Mouse (Mus musculus) stomach, embryonic 16.5 days (tissue): ENCODE data around the gene Dnmt3a. TPM values are rescaled to one million over a fixed set of nuclear protein-coding genes. Genes with fewer than 3 reads are reported as not detected.

Experiments
- ATAC-seq: fragments of 200-750 bp; cut with Nextera tagmentation; 2 replicates; pipeline ENCODE4 v1.8.0; 2017; ENCODE audit warnings: moderate number of reproducible peaks, moderate TSS enrichment; ENCODE audit not compliant: insufficient read depth, low FRiP score
- H3K27ac ChIP-seq: fragments of 300-500 bp; sonication (generic); 2 replicates; pipeline ENCODE4 v1.5.1; 2014; ENCODE audit warnings: low read length
- H3K27me3 ChIP-seq: fragments of 300-500 bp; sonication (generic); 2 replicates; pipeline ENCODE4 v1.6.1; 2014; ENCODE audit warnings: low read length, control low read depth, mixed read lengths; ENCODE audit not compliant: control insufficient read depth, insufficient read depth
- H3K36me3 ChIP-seq: fragments of 300-500 bp; sonication (generic); 2 replicates; pipeline ENCODE4 v1.6.1; 2014; ENCODE audit warnings: low read length; ENCODE audit not compliant: control insufficient read depth, insufficient read depth
- H3K4me1 ChIP-seq: fragments of 300-500 bp; sonication (generic); 2 replicates; pipeline ENCODE4 v1.6.1; 2014; ENCODE audit warnings: low read length, control low read depth, mixed read lengths; ENCODE audit not compliant: control insufficient read depth, insufficient read depth
- H3K4me2 ChIP-seq: fragments of 300-500 bp; sonication (generic); 2 replicates; pipeline ENCODE4 v1.6.1; 2014; ENCODE audit warnings: low read depth, low read length, mixed read lengths
- H3K4me3 ChIP-seq: fragments of 300-500 bp; sonication (generic); replicated peaks from 2 replicates; pipeline ENCODE4 v1.5.1; 2014; ENCODE audit warnings: mild to moderate bottlenecking, low read length
- H3K9ac ChIP-seq: fragments of 300-500 bp; sonication (generic); 2 replicates; pipeline ENCODE4 v1.6.1; 2014; ENCODE audit warnings: low read length
- H3K9me3 ChIP-seq: fragments of 300-500 bp; sonication (generic); replicated peaks from 2 replicates; pipeline ENCODE4 v1.6.1; 2016; ENCODE audit warnings: low read length, control low read depth; ENCODE audit not compliant: control insufficient read depth
- WGBS: fragments of 180-500 bp; shearing (Covaris S2); extraction: QIAGEN DNeasy Blood & Tissue Kit; methylation state at CpG from one replicate; pipeline ENCODE4 v1.1.7; 2014; 5-methylcytosine and 5-hydroxymethylcytosine counted together
- polyA plus RNA-seq: library from polyadenylated mRNA; unstranded; fragments of >200 nt; fragmentation: Nextera tagmentation; extraction: Ambion mirVana; gene quantifications from 2 replicates; pipeline ENCODE4 v1.2.1, GENCODE M21; 2015

Dnmt3a gene
- polyA plus RNA-seq, 1 experiment from 2014 or later, result 60.4 TPM

DNA sequence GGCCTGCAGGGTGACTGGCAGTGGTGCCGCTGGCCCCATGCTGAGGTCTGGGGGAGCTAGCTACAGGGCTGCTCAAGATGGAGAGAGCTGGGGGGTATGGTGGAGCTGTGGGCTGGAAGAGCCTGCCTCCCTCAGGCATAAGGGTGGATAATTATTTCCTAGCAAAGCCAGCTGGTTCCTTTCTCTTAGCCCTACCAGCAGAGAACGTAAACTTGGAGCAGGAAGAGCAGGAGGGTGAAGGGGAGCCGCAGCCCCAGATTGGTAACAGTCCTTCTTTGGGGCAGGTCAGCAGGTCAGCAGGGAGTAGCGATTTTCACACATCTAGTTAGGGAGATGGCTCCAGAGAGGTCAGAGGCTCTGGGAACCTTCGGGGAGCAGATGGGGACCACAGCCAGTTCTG lies 44.4 kb downstream of the Dnmt3a start:
- H3K4me3 ChIP-seq, result no peak overlapping the region
- ATAC-seq, result no peak
- peaks cover 9% of the 10 kb centered on the region for H3K4me1 ChIP-seq
- H3K27ac ChIP-seq, result peak overlapping the region; percentile 1; the same call in 1 of the 2 replicates
- H3K36me3 ChIP-seq, result peaks cover 7% of the 10 kb centered on the region; the same call in 1 of the 2 replicates
- no peaks in the 10 kb centered on the region for H3K9me3 ChIP-seq
- H3K4me2 ChIP-seq, result no peak overlapping the region
- WGBS, result 27% methylated on average over 5 of the region's 5 CpGs
- H3K27me3 ChIP-seq, result no peaks in the 10 kb centered on the region
- no peak overlapping the region for H3K9ac ChIP-seq

DNA sequence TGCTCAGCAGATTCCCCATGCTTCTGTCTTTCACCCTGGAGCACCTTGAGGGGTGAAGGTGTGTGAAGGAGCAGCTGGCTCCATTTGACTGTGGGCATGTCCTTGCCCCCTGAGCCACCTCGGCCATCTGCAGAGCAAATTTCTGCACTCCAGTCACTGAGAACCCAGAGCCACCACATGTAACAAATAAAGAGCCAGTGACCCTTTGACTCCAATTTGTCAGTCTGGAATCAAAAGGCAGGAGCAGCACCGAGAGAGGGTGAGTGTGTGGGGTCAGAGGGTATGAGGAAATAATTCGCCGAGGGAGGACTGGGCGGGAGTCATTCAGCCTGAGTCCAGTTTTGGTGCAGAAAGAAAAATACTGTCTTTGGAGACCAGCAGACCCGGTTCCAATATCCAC lies 44.9 kb downstream of the Dnmt3a start:
- Histone ChIP-seq H3K4me3 (no peak overlapping the region), H3K27ac (no peak overlapping the region), H3K4me1 (peaks cover 15% of the 10 kb centered on the region), H3K27me3 (no peaks in the 10 kb centered on the region), H3K9me3 (no peaks in the 10 kb centered on the region), H3K9ac (no peak overlapping the region), H3K4me2 (no peak overlapping the region), H3K36me3 (peaks cover 7% of the 10 kb centered on the region; the same call in 1 of the 2 replicates)
- 40% methylated on average over 6 of the region's 6 CpGs for WGBS
- no peak for ATAC-seq

DNA sequence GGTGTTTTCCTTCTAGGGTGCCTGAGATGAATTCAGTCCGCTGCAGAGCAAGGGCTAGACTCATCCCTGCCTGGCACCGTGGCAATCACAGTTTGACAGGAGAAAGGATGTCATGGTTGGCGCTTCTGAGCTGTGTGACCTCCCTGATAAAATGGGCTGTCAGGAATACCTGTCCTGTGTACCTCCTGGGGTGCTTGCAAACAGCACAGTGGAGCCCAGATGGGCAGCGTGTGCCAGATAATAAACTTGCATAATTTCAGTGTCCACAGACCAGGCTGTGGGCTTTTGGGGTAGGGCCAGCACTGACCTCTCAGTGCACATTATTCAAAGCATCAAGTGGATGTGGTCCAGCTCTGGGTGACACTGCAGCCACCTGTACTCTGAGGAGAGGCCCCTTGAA lies 45.4 kb downstream of the Dnmt3a start:
- no peak for ATAC-seq
- Histone ChIP-seq H3K4me1 (peaks cover 20% of the 10 kb centered on the region), H3K9me3 (no peaks in the 10 kb centered on the region), H3K9ac (no peak overlapping the region), H3K4me3 (no peak overlapping the region), H3K27me3 (no peaks in the 10 kb centered on the region), H3K36me3 (peaks cover 7% of the 10 kb centered on the region; the same call in 1 of the 2 replicates), H3K27ac (no peak overlapping the region), H3K4me2 (no peak overlapping the region)
- 74% methylated on average over 4 of the region's 4 CpGs for WGBS

DNA sequence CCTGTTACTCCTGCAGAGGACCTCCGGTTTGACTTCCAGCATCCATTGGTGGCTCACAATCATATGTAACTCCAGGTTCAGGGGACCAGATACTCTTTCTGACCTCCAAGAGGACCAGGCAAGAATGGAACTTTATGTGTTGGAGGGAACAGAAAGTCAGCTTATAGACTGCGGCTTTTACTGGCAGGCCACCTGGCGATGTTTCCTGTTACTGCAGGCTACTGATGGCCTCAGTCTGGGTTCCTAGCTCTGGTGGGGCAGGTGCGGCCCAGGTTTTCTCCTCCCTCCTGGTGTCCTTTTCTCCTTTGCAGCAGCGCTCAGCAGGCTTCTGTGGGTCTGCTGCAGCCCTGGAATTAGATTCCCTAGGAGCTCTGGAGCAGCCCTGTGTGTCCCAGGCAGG lies 46.7 kb downstream of the Dnmt3a start:
- H3K4me1 ChIP-seq, result peaks cover 26% of the 10 kb centered on the region
- 55% methylated on average over 5 of the region's 5 CpGs for WGBS
- H3K36me3 ChIP-seq, result peaks cover 7% of the 10 kb centered on the region; the same call in 1 of the 2 replicates
- H3K4me2 ChIP-seq, result no peak overlapping the region
- no peak overlapping the region for H3K4me3 ChIP-seq
- no peak overlapping the region for H3K9ac ChIP-seq
- H3K9me3 ChIP-seq, result no peaks in the 10 kb centered on the region
- no peak for ATAC-seq
- no peak overlapping the region for H3K27ac ChIP-seq
- H3K27me3 ChIP-seq, result no peaks in the 10 kb centered on the region

DNA sequence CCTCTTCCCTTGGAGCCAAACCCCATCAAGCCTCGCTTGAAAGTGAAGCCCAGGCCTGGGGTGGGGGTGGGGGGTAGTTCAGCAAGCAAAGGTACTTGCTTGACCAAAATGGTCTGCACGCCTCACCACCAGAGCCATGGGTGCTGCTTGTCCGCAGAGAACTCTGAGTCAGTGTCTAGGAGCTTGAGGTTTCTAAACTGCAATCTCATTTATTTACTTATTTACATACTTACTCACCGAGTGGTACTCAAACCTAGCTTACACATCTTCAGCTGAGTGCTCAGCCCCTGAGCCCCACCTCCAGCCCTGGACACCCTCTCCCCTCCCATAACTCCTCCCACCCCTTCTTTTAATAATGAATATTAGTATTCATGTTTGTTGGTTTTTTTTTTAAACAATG lies 48.6 kb downstream of the Dnmt3a start:
- H3K27me3 ChIP-seq, result no peaks in the 10 kb centered on the region
- no peak overlapping the region for H3K27ac ChIP-seq
- no peak overlapping the region for H3K9ac ChIP-seq
- no peak overlapping the region for H3K4me3 ChIP-seq
- WGBS, result 63% methylated on average over 4 of the region's 4 CpGs
- no peak overlapping the region for H3K4me2 ChIP-seq
- peaks cover 34% of the 10 kb centered on the region for H3K4me1 ChIP-seq
- no peak for ATAC-seq
- no peaks in the 10 kb centered on the region for H3K9me3 ChIP-seq
- H3K36me3 ChIP-seq, result peaks cover 7% of the 10 kb centered on the region; the same call in 1 of the 2 replicates

DNA sequence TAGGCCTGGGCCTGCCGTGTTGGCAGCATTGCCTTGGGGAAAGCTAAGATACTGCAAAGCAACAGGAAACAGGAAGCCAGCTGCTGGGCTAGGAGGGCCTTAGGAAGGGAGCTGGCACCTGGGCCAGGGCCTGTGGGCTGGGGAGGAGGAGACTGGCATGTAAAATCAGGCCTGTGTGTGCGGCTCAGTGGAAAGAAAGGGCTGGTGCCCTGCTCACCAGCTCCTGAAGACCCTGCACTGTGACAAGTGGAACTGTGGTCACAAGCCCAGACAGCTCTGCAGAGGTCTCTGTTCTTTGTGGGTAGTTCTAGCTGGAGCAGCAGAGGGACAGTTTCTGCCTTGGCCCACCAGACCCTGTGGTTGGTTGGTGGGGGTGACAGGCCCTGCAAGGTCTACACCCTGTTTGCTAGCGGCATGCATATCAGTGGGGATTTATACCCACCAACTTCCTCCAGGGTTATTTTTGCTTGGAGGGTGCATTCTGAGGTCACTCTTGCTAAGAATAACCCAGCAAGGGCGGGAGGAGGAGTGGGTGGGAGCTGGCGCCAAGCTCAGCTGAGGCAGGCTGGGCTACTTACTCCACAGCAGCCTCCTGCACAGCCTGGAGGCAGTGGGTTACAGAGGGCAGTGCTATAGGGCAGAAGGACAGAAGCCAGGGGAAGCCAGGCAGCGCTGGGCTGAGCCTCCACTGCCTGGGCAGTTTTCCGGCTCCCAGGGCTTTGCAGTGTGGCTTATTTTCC lies 50.1 kb downstream of the Dnmt3a start:
- Histone ChIP-seq H3K9ac (peak overlapping the region; percentile 5), H3K9me3 (no peaks in the 10 kb centered on the region), H3K27ac (peak overlapping the region; percentile 83), H3K36me3 (peaks cover 3% of the 10 kb centered on the region; the same call in 1 of the 2 replicates), H3K4me3 (no peak overlapping the region), H3K27me3 (no peaks in the 10 kb centered on the region), H3K4me1 (peaks cover 34% of the 10 kb centered on the region), H3K4me2 (no peak overlapping the region)
- WGBS, result 31% methylated on average over 7 of the region's 7 CpGs
- peak; percentile 85 for ATAC-seq

DNA sequence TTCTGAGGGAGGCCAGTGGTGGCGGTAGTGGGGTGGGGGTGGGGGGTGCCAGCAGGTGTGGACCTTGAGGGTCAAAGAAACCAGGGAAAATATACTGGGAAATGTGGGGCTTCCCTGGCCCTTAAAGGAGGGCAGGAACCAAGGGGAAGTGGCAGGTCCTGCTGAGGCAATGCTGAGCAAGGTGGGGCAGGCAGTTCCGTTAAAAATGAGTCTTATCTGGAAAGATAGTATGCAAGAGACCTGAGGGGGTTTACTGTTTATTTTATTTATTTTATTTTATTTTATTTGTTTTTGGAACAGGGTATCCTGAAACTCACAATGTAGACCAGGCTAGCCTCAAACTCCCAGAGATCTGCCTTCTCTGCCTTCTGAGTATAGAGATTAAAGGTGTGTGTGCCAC lies 50.9 kb downstream of the Dnmt3a start:
- H3K9ac ChIP-seq, result peak overlapping the region; percentile 5; the same call in 1 of the 2 replicates
- 64% methylated on average over 2 of the region's 2 CpGs for WGBS
- H3K9me3 ChIP-seq, result no peaks in the 10 kb centered on the region
- ATAC-seq, result no peak
- H3K4me3 ChIP-seq, result no peak overlapping the region
- peaks cover 34% of the 10 kb centered on the region for H3K4me1 ChIP-seq
- peak overlapping the region; percentile 83 for H3K27ac ChIP-seq
- no peak overlapping the region for H3K4me2 ChIP-seq
- H3K36me3 ChIP-seq, result peaks cover 3% of the 10 kb centered on the region; the same call in 1 of the 2 replicates
- H3K27me3 ChIP-seq, result no peaks in the 10 kb centered on the region

DNA sequence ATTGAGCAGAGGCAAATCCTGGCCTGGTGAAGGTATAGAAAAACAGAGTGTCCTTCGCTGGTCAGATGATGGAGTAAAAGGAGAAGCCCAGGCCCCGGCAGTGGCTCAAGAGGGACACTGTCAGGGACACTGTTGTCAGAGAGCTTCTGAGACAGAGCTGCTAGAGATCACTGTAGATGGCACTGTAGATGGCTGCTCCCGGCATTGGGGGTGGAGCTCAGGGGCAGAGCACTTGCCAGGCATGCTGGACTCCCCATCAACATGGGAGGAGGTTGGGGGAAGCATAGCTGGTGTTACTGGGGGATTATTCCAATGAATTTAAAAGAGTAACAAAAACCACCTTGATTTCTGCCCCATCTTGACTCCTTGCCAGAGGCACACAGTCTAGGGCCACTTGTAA lies 51.4 kb downstream of the Dnmt3a start:
- Histone ChIP-seq H3K9ac (no peak overlapping the region), H3K4me1 (peaks cover 34% of the 10 kb centered on the region), H3K4me2 (no peak overlapping the region), H3K27ac (no peak overlapping the region), H3K27me3 (no peaks in the 10 kb centered on the region), H3K9me3 (no peaks in the 10 kb centered on the region), H3K4me3 (no peak overlapping the region), H3K36me3 (peaks cover 3% of the 10 kb centered on the region; the same call in 1 of the 2 replicates)
- ATAC-seq, result no peak
- WGBS, result 68% methylated on average over 3 of the region's 3 CpGs

DNA sequence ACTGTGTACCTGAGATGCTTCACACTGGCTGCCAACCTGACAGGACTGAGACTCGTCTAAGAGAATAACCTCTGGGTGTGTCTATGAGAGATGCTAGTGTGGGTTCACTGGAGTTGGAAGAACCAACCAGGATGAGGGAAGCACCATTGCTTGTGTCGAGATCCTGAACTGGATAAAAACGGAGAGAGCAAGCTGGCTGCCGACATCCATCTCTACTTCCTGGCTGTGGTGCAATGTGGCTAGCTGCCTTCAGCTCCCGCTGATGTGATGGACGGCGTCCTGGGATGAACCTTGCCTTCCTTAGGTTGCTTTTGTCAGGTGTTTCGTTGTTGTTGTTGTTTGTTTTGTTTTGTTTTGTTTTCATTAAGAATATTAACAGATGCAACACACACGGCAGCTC lies 52.0 kb downstream of the Dnmt3a start:
- no peaks in the 10 kb centered on the region for H3K36me3 ChIP-seq
- no peak overlapping the region for H3K4me2 ChIP-seq
- H3K27me3 ChIP-seq, result no peaks in the 10 kb centered on the region
- ATAC-seq, result no peak
- H3K9ac ChIP-seq, result no peak overlapping the region
- no peak overlapping the region for H3K4me3 ChIP-seq
- no peak overlapping the region for H3K27ac ChIP-seq
- H3K4me1 ChIP-seq, result peaks cover 34% of the 10 kb centered on the region
- H3K9me3 ChIP-seq, result no peaks in the 10 kb centered on the region
- WGBS, result 74% methylated on average over 9 of the region's 9 CpGs
